8 mouse cellular contexts compared by ENCODE assay signal in genomic region chr4:115709792-115710418, GRCm38 (mm10). TPM values are rescaled to one million over a fixed set of nuclear protein-coding genes. Genes with fewer than 3 reads are reported as not detected.
A peak's percentile ranks its signal among the peaks of the same experiment; 100 is the strongest.
DNase-seq lines count a peak whose midpoint lies in the region; ATAC-seq and TF ChIP-seq lines count a peak whose summit lies in the region.

No protein-coding gene starts in this region.

- no peaks in the 10 kb centered on the region for H3K9me3 ChIP-seq in hindbrain, embryonic 16.5 days (ENCODE audit: control insufficient read depth, low read length)

- H3K36me3 ChIP-seq in hindbrain, embryonic 16.5 days (ENCODE audit: control insufficient read depth, insufficient read depth, low read length): no peaks in the 10 kb centered on the region

- peak overlapping the region; percentile 44; the same call in 1 of the 2 replicates for H3K4me3 ChIP-seq in gastrocnemius, adult 2 months
- peak overlapping the region; percentile 29 for H3K4me3 ChIP-seq in hindbrain, embryonic 16.5 days (ENCODE audit: low read length)

- 13% methylated on average over 13 of the region's 13 CpGs for WGBS in hindbrain, embryonic 16.5 days

- H3K9ac ChIP-seq in hindbrain, embryonic 16.5 days (ENCODE audit: low read depth, low read length): peak overlapping the region; percentile 50

- H3K4me1 ChIP-seq in hindbrain, embryonic 16.5 days (ENCODE audit: control insufficient read depth, insufficient read depth, low read depth, low read length): no peaks in the 10 kb centered on the region

- H3K27ac ChIP-seq in gastrocnemius, adult 2 months: peak overlapping the region; percentile 68
- H3K27ac ChIP-seq in hindbrain, embryonic 16.5 days (ENCODE audit: low read depth, low read length): no peak overlapping the region

- peak; percentile 70 for TF ChIP-seq CTCF in gastrocnemius, adult 2 months (IDR thresholded peaks at IDR 0.05)

- H3K27me3 ChIP-seq in hindbrain, embryonic 16.5 days (replicated peaks; ENCODE audit: control insufficient read depth, insufficient read depth, low read length): no peaks in the 10 kb centered on the region

- peak overlapping the region; percentile 56 for H3K4me2 ChIP-seq in hindbrain, embryonic 16.5 days (ENCODE audit: low read length)

- intact Hi-C loops in gastrocnemius, adult 2 months (cut with DNase I): loop anchor here (1.0 kb wide), 2 partner anchors 118 to 235 kb away; partner anchors contain the start of gene Mob3c

- ATAC-seq in common myeloid progenitor, adult 5-6 weeks (replicated peaks; ENCODE audit: low read depth, poor library complexity, severe bottlenecking): peak; percentile 99
- peak; percentile 90 for ATAC-seq in hindbrain, embryonic 16.5 days

- peak; percentile 34 for DNase-seq in WW6 (ENCODE audit: low read depth, low spot score)
- peak; percentile 80 for DNase-seq in gastrocnemius, adult 2 months
- DNase-seq in left cerebral cortex, adult 18-20 months (ENCODE audit: low spot score in 2 of 2): peak; percentile 85 to 93
- peak; percentile 94 for DNase-seq in lung, postnatal 36 days
- peak; percentile 78 to 87 for DNase-seq in right cerebral cortex, postnatal 10 days (ENCODE audit: low spot score in 2 of 2)
- DNase-seq in urinary bladder, postnatal 14 days (ENCODE audit: low spot score): peak; percentile 81

RNA-seq across cellular contexts. Expression of gene Efcab14, which starts 27.6 kb away (rescaled TPM):
- 32.8 and 48.6 TPM in 2 replicates for total RNA-seq in common myeloid progenitor, adult 5-6 weeks (2017)
- 10 to 100 TPM; 35.7 to 49.5 TPM for total RNA-seq in gastrocnemius, adult 2 months (2021)
- polyA plus RNA-seq in hindbrain, embryonic 16.5 days (2015; fragmentation: Nextera tagmentation; extraction: Ambion mirVana): 16.1 and 19.0 TPM in 2 replicates
- 10 to 100 TPM; 49.7 to 55.4 TPM for total RNA-seq in left cerebral cortex, adult 18-20 months (2021)

Comparison
In these comparisons a context has a peak if more than half of its experiments do, and no peak if none do; other contexts are left out.
1. DNase-seq: peak in every context shown above with its lines; median percentile 94 in lung, postnatal 36 days; 89 in left cerebral cortex, adult 18-20 months; 82 in right cerebral cortex, postnatal 10 days; 81 in urinary bladder, postnatal 14 days; 80 in gastrocnemius, adult 2 months; 34 in WW6.